Mouse (Mus musculus) midbrain, embryonic 12.5 days (tissue): ENCODE results near the gene Rhof. TPM values are rescaled to one million over a fixed set of nuclear protein-coding genes. Genes with fewer than 3 reads are reported as not detected.
A peak's percentile ranks its signal among the peaks of the same experiment; 100 is the strongest.

Experiments used
- ATAC-seq: fragments of 200-750 bp; cut with Nextera tagmentation; 2 replicates; pipeline ENCODE4 v1.8.0; 2017; ENCODE audit warnings: low read depth, moderate TSS enrichment, moderate library complexity; ENCODE audit not compliant: low FRiP score
- H3K27ac ChIP-seq: fragments of 300-500 bp; sonication (generic); replicated peaks from 2 replicates; pipeline ENCODE4 v1.5.1; 2016; ENCODE audit warnings: mild to moderate bottlenecking
- H3K27me3 ChIP-seq: fragments of 300-500 bp; sonication (generic); 2 replicates; pipeline ENCODE4 v1.6.1; 2016; ENCODE audit warnings: mild to moderate bottlenecking
- H3K36me3 ChIP-seq: fragments of 300-500 bp; sonication (generic); 2 replicates; pipeline ENCODE4 v1.6.1; 2016
- H3K4me1 ChIP-seq: fragments of 300-500 bp; sonication (generic); 2 replicates; pipeline ENCODE4 v1.6.1; 2016
- H3K4me2 ChIP-seq: fragments of 300-500 bp; sonication (generic); replicated peaks from 2 replicates; pipeline ENCODE4 v1.6.1; 2016; ENCODE audit warnings: mild to moderate bottlenecking, moderate library complexity
- H3K4me3 ChIP-seq: fragments of 300-500 bp; sonication (generic); 2 replicates; pipeline ENCODE4 v1.5.1; 2016; ENCODE audit warnings: mild to moderate bottlenecking
- H3K9ac ChIP-seq: fragments of 300-500 bp; sonication (generic); replicated peaks from 2 replicates; pipeline ENCODE4 v1.6.1; 2016; ENCODE audit warnings: mild to moderate bottlenecking, moderate library complexity
- H3K9me3 ChIP-seq: fragments of 300-500 bp; sonication (generic); 2 replicates; pipeline ENCODE4 v1.6.1; 2016; ENCODE audit warnings: mild to moderate bottlenecking
- WGBS: fragments of 180-500 bp; shearing (Covaris S2); methylation state at CpG from one replicate; pipeline ENCODE4 v1.1.7; 2016; 5-methylcytosine and 5-hydroxymethylcytosine counted together
- polyA plus RNA-seq: library from polyadenylated mRNA; unstranded; fragments of >200 nt; fragmentation: Nextera tagmentation; extraction: Ambion mirVana; gene quantifications from 2 replicates; pipeline ENCODE4 v1.2.1, GENCODE M21; 2016

Rhof gene
- polyA plus RNA-seq, 1 experiment from 2014 or later: 2.4 TPM

GRCm38 (mm10) chr5:123138230-123138911 lies 5.9 kb upstream of the Rhof start:
- under 1% methylated on average over 40 of the region's 40 CpGs for WGBS
- peak overlapping the region; percentile 100 for H3K4me2 ChIP-seq
- H3K4me3 ChIP-seq: peak overlapping the region; percentile 98
- peak overlapping the region; percentile 100 for H3K9ac ChIP-seq
- H3K9me3 ChIP-seq: no peaks in the 10 kb centered on the region
- H3K27ac ChIP-seq: peak overlapping the region; percentile 100
- H3K4me1 ChIP-seq: peaks cover 50% of the 10 kb centered on the region
- peaks cover 16% of the 10 kb centered on the region for H3K36me3 ChIP-seq
- ATAC-seq: peak; percentile 62
- H3K27me3 ChIP-seq: no peaks in the 10 kb centered on the region

- Histone ChIP-seq H3K4me1 (peaks cover 52% of the 10 kb centered on the region), H3K9me3 (no peaks in the 10 kb centered on the region)
- under 1% methylated on average over 6 of the region's 6 CpGs for WGBS
Observed at GRCm38 (mm10) chr5:123137910-123138229, 5.4 kb upstream of the Rhof start.

GRCm38 (mm10) chr5:123137044-123137909 lies 4.8 kb upstream of the Rhof start:
- peak overlapping the region; percentile 100 for H3K4me2 ChIP-seq
- peaks cover 21% of the 10 kb centered on the region for H3K36me3 ChIP-seq
- ATAC-seq: no peak
- H3K9me3 ChIP-seq: no peaks in the 10 kb centered on the region
- 2% methylated on average over 20 of the region's 20 CpGs for WGBS
- H3K9ac ChIP-seq: peak overlapping the region; percentile 100
- peak overlapping the region; percentile 98 for H3K4me3 ChIP-seq
- peaks cover 58% of the 10 kb centered on the region for H3K4me1 ChIP-seq
- no peaks in the 10 kb centered on the region for H3K27me3 ChIP-seq
- H3K27ac ChIP-seq: peak overlapping the region; percentile 100

More at GRCm38 (mm10) chr5:123137910-123138229, 5.4 kb upstream of the Rhof start:
- peaks cover 19% of the 10 kb centered on the region for H3K36me3 ChIP-seq
- peak overlapping the region; percentile 100 for H3K4me2 ChIP-seq
- no peak for ATAC-seq
- peak overlapping the region; percentile 100 for H3K27ac ChIP-seq
- no peaks in the 10 kb centered on the region for H3K27me3 ChIP-seq
- peak overlapping the region; percentile 98 for H3K4me3 ChIP-seq
- H3K9ac ChIP-seq: peak overlapping the region; percentile 100

- Histone ChIP-seq H3K4me2 (peak overlapping the region; percentile 100), H3K4me1 (peaks cover 66% of the 10 kb centered on the region), H3K27me3 (peaks cover 6% of the 10 kb centered on the region; the same call in 1 of the 2 replicates), H3K4me3 (peak overlapping the region; percentile 98), H3K9me3 (no peaks in the 10 kb centered on the region), H3K9ac (peak overlapping the region; percentile 100), H3K36me3 (peaks cover 24% of the 10 kb centered on the region), H3K27ac (peak overlapping the region; percentile 100)
- WGBS: 1% methylated on average over 13 of the region's 13 CpGs
- ATAC-seq: peak; percentile 14; the same call in 1 of the 2 replicates
Observed at GRCm38 (mm10) chr5:123136361-123137043, 4.0 kb upstream of the Rhof start.

- ATAC-seq: no peak
- H3K4me2 ChIP-seq: peak overlapping the region; percentile 100
- peaks cover 7% of the 10 kb centered on the region; the same call in 1 of the 2 replicates for H3K27me3 ChIP-seq
- H3K4me1 ChIP-seq: peaks cover 68% of the 10 kb centered on the region
- peak overlapping the region; percentile 98 for H3K4me3 ChIP-seq
- peak overlapping the region; percentile 100 for H3K9ac ChIP-seq
- 3% methylated on average over 30 of the region's 30 CpGs for WGBS
- H3K36me3 ChIP-seq: peaks cover 26% of the 10 kb centered on the region
- peak overlapping the region; percentile 100 for H3K27ac ChIP-seq
- no peaks in the 10 kb centered on the region for H3K9me3 ChIP-seq
Observed at GRCm38 (mm10) chr5:123135471-123136360, 3.2 kb upstream of the Rhof start.

- peak overlapping the region; percentile 100 for H3K9ac ChIP-seq
- 19% methylated on average over 8 of the region's 8 CpGs for WGBS
- H3K27ac ChIP-seq: peak overlapping the region; percentile 80
- H3K4me2 ChIP-seq: peak overlapping the region; percentile 100
- H3K4me3 ChIP-seq: peak overlapping the region; percentile 98
- peaks cover 7% of the 10 kb centered on the region; the same call in 1 of the 2 replicates for H3K27me3 ChIP-seq
- peaks cover 68% of the 10 kb centered on the region for H3K4me1 ChIP-seq
- peaks cover 32% of the 10 kb centered on the region for H3K36me3 ChIP-seq
- no peak for ATAC-seq
- no peaks in the 10 kb centered on the region for H3K9me3 ChIP-seq
Observed at GRCm38 (mm10) chr5:123134875-123135382, 2.4 kb upstream of the Rhof start.

GRCm38 (mm10) chr5:123134186-123134874 lies 1.8 kb upstream of the Rhof start:
- WGBS: 32% methylated on average over 13 of the region's 13 CpGs
- Histone ChIP-seq H3K4me3 (peak overlapping the region; percentile 98), H3K9ac (peak overlapping the region; percentile 100), H3K4me2 (peak overlapping the region; percentile 100), H3K36me3 (peaks cover 38% of the 10 kb centered on the region), H3K27ac (peak overlapping the region; percentile 80), H3K27me3 (peaks cover 7% of the 10 kb centered on the region; the same call in 1 of the 2 replicates), H3K9me3 (no peaks in the 10 kb centered on the region), H3K4me1 (peaks cover 68% of the 10 kb centered on the region)
- ATAC-seq: no peak

- 0 out of 2 replicates have a peak overlapping the region, but pooled peaks have one; percentile 1 for H3K9ac ChIP-seq
Observed at GRCm38 (mm10) chr5:123133784-123134143, 1.3 kb upstream of the Rhof start.

GRCm38 (mm10) chr5:123133083-123133783 lies 741 bp upstream of the Rhof start:
- H3K4me1 ChIP-seq: peaks cover 68% of the 10 kb centered on the region
- H3K27me3 ChIP-seq: peaks cover 7% of the 10 kb centered on the region; the same call in 1 of the 2 replicates
- H3K4me2 ChIP-seq: peak overlapping the region; percentile 100
- peak overlapping the region; percentile 14 for H3K4me3 ChIP-seq
- ATAC-seq: no peak
- H3K27ac ChIP-seq: peak overlapping the region; percentile 80
- H3K9ac ChIP-seq: 0 out of 2 replicates have a peak overlapping the region, but pooled peaks have one; percentile 1
- peaks cover 48% of the 10 kb centered on the region for H3K36me3 ChIP-seq
- no peaks in the 10 kb centered on the region for H3K9me3 ChIP-seq
- 16% methylated on average over 18 of the region's 18 CpGs for WGBS

More at GRCm38 (mm10) chr5:123133784-123134143, 1.3 kb upstream of the Rhof start:
- Histone ChIP-seq H3K4me3 (peak overlapping the region; percentile 14), H3K4me1 (peaks cover 68% of the 10 kb centered on the region), H3K27me3 (peaks cover 7% of the 10 kb centered on the region; the same call in 1 of the 2 replicates), H3K9me3 (no peaks in the 10 kb centered on the region), H3K27ac (peak overlapping the region; percentile 80), H3K4me2 (peak overlapping the region; percentile 100), H3K36me3 (peaks cover 43% of the 10 kb centered on the region)
- no peak for ATAC-seq
- WGBS: 24% methylated on average over 6 of the region's 7 CpGs

GRCm38 (mm10) chr5:123130814-123131148 lies 1.7 kb downstream of the Rhof start:
- Histone ChIP-seq H3K9ac (no peak overlapping the region), H3K36me3 (peaks cover 59% of the 10 kb centered on the region), H3K27me3 (peaks cover 7% of the 10 kb centered on the region; the same call in 1 of the 2 replicates), H3K4me1 (peaks cover 45% of the 10 kb centered on the region), H3K4me2 (no peak overlapping the region), H3K4me3 (no peak overlapping the region), H3K9me3 (no peaks in the 10 kb centered on the region), H3K27ac (no peak overlapping the region)
- 95% methylated on average over 5 of the region's 5 CpGs for WGBS
- ATAC-seq: no peak
